Mouse (Mus musculus) midbrain, embryonic 13.5 days (tissue): ENCODE data around the gene Camk2n2. TPM values are rescaled to one million over a fixed set of nuclear protein-coding genes. Genes with fewer than 3 reads are reported as not detected.

Source experiments
- ATAC-seq: fragments of 200-750 bp; cut with Nextera tagmentation; 2 replicates; pipeline ENCODE4 v1.8.0; 2017; ENCODE audit warnings: mild to moderate bottlenecking, moderate TSS enrichment, moderate library complexity
- H3K27ac ChIP-seq: fragments of 300-500 bp; sonication (generic); 2 replicates; pipeline ENCODE4 v1.5.1; 2015; ENCODE audit warnings: inconsistent platforms, mild to moderate bottlenecking, moderate library complexity
- H3K27me3 ChIP-seq: fragments of 300-500 bp; sonication (generic); 2 replicates; pipeline ENCODE4 v1.6.1; 2015; ENCODE audit warnings: mild to moderate bottlenecking, inconsistent platforms
- H3K36me3 ChIP-seq: fragments of 300-500 bp; sonication (generic); 2 replicates; pipeline ENCODE4 v1.6.1; 2015; ENCODE audit warnings: mild to moderate bottlenecking, inconsistent platforms
- H3K4me1 ChIP-seq: fragments of 300-500 bp; sonication (generic); replicated peaks from 2 replicates; pipeline ENCODE4 v1.6.1; 2015; ENCODE audit warnings: inconsistent platforms
- H3K4me2 ChIP-seq: fragments of 300-500 bp; sonication (generic); replicated peaks from 2 replicates; pipeline ENCODE4 v1.6.1; 2015; ENCODE audit warnings: moderate library complexity, mild to moderate bottlenecking, inconsistent platforms
- H3K4me3 ChIP-seq: fragments of 300-500 bp; sonication (generic); replicated peaks from 2 replicates; pipeline ENCODE4 v1.5.1; 2015; ENCODE audit warnings: mild to moderate bottlenecking, inconsistent platforms
- H3K9ac ChIP-seq: fragments of 300-500 bp; sonication (generic); replicated peaks from 2 replicates; pipeline ENCODE4 v1.6.1; 2015; ENCODE audit warnings: mild to moderate bottlenecking, inconsistent platforms
- H3K9me3 ChIP-seq: fragments of 300-500 bp; sonication (generic); 2 replicates; pipeline ENCODE4 v1.6.1; 2016; ENCODE audit warnings: mild to moderate bottlenecking, inconsistent platforms
- WGBS: fragments of 180-500 bp; shearing (Covaris S2); methylation state at CpG from one replicate; pipeline ENCODE4 v1.1.7; 2015; 5-methylcytosine and 5-hydroxymethylcytosine counted together
- polyA plus RNA-seq: library from polyadenylated mRNA; unstranded; fragments of >200 nt; fragmentation: Nextera tagmentation; extraction: Ambion mirVana; gene quantifications from 2 replicates; pipeline ENCODE4 v1.2.1, GENCODE M21; 2015

Camk2n2 gene
- polyA plus RNA-seq, 1 experiment from 2014 or later = 17.6 TPM

DNA sequence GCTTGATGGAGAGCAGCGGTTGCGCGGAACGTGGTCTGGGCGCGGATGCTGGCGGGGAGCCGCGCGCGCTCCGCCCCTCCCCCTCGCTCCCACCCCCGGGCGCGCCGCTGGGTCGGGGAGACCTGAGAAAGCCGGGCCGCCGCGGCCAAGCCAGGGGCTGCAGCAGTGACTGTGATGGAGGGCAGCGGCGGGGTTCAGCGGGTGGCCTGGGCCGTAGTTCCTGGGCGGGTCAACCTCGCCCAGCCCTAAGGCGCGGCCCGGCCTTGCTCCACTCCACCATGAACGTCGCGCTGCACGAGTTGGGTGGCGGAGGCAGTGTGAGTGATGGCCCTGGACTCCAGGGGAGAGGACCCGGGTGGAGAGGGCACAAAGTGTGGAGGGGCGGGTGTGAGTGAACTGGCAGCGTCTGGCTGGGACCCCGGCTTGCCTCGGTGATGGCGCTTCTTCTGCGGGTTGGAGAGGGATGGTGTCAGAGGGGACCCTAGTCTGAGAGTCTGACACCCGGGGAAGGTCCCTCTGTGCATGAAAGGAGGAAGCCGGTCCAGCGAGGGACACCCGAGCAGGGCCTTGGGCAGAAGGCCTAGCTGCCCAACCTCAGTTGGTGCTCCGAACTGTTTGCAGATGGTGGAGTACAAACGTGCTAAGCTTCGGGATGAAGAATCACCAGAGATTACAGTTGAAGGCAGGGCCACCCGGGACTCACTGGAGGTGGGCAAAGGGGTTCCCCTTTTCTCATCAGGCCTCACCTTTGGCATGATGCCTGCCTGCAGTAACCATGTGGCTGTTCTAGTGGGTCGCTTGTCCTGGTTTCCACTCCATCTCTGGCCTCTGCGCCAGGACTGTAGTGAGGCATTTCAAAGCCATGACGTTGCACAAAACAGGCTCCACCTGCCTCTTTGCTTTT is 8.9 kb upstream of the Camk2n2 start, which contains the start of gene Ece2:
Gene Ece2, plus strand, starts transcription at position 98 of the 904 bp plus-strand sequence.
- no peak within 1 kb of the TSS for H3K27ac ChIP-seq
- H3K27me3 ChIP-seq = peaks cover 6% of the 10 kb centered on the region; the same call in 1 of the 2 replicates
- H3K4me2 ChIP-seq = peak within 1 kb of the TSS; percentile 94
- peak within 1 kb of the TSS; percentile 66 for H3K4me3 ChIP-seq
- peak; percentile 71 for ATAC-seq
- H3K9ac ChIP-seq = peak within 1 kb of the TSS; percentile 82
- peaks cover 7% of the 10 kb centered on the region; the same call in 1 of the 2 replicates for H3K36me3 ChIP-seq
- no peaks in the 10 kb centered on the region for H3K9me3 ChIP-seq
- peaks cover 17% of the 10 kb centered on the region for H3K4me1 ChIP-seq
- WGBS = 8% methylated on average over 53 of the region's 54 CpGs

DNA sequence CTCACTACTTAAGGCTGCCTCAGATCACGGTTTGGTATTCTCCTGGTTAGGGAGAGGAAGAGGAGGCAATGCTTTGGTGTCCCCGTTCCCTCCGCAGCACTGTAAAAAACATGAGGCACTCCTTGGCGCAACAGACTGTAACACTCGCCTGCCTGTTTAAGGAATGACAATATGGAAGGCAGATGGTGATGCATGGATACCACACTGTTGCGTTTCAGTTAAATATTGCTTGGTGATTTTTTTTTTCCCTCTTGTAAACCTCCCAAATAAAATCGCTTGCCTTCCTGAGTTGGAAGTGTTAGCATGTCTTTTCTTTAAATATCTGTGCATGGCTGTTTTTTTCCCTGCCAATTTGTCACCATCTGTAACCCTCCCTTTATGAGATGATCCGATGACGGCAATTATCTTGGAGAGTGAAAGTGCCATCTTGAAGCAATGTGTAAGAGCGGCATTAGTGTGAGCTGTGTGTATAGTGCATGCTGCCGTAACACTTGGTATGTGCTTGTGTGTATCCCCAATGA is 7.8 kb upstream of the Camk2n2 start:
- 64% methylated on average over 11 of the region's 11 CpGs for WGBS

DNA sequence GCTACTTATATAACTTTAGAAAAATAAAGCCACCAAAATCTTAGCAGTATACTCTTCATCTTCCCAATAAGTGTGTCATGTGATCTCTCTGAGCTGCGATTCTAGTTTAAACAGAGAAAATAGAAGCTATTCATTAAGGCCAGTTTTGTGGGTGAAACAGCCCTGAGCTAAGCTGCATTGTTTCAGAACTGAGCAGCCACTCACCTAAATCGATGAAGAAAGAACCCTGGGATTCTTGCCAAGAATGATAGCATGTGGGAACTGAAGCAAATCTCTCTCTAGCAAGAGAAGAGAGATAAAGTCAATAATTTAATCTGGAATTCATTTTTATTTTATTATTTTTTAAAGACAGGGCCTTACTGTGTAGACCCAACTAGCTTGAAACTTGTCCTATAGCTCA is 2.1 kb upstream of the Camk2n2 start:
- H3K4me2 ChIP-seq = no peak overlapping the region

More for the DNA sequence above, 7.8 kb upstream of the Camk2n2 start:
- no peaks in the 10 kb centered on the region for H3K9me3 ChIP-seq
- no peak overlapping the region for H3K9ac ChIP-seq
- 0 out of 2 replicates have a peak, but pooled peaks have one; percentile 31 for ATAC-seq
- peak overlapping the region; percentile 66; the same call in 1 of the 2 replicates for H3K4me3 ChIP-seq
- H3K27me3 ChIP-seq = peaks cover 6% of the 10 kb centered on the region; the same call in 1 of the 2 replicates
- H3K4me2 ChIP-seq = peak overlapping the region; percentile 94
- H3K27ac ChIP-seq = no peak overlapping the region
- peaks cover 17% of the 10 kb centered on the region for H3K4me1 ChIP-seq
- peaks cover 7% of the 10 kb centered on the region; the same call in 1 of the 2 replicates for H3K36me3 ChIP-seq

DNA sequence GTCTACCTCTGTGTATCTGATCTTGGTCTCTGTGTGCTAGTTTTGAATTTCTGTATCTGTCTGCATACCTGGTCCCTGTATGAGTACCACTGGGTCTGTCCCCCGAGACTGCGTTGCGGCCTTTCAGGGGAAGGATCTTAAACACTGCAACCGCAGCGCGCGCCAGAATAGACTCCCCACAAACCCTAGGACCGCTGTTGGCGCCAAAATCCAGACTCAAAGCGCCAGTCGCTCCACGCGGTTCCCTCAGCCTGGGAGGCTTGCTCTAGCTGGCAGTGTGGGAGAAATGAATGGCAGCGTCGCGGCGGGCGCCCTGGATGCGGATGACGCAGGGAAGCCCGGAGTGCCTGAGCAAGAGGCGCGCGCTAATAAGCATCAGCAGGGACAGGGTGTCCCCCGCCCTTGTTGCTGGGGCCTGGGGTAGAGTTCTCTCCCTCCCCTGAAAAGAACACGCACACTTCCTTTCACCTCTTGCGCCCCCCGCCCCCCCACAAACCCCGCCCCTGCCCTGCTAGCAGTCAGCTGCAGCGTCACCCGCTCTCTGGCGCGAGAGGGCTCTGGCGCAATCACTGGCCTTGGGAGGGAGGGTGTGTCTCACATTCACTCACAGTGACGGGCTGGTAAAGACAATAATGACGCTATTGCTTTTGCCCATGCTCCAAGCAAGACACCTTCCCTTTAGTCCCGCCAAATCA is 1.1 kb upstream of the Camk2n2 start:
- Histone ChIP-seq H3K4me3 (peak overlapping the region; percentile 74), H3K4me2 (peak overlapping the region; percentile 78), H3K4me1 (peaks cover 34% of the 10 kb centered on the region), H3K27ac (peak overlapping the region; percentile 90), H3K36me3 (peaks cover 5% of the 10 kb centered on the region; the same call in 1 of the 2 replicates), H3K9ac (peak overlapping the region; percentile 92), H3K27me3 (no peaks in the 10 kb centered on the region), H3K9me3 (no peaks in the 10 kb centered on the region)
- peak; percentile 70 for ATAC-seq
- WGBS = under 1% methylated on average over 37 of the region's 37 CpGs

More for the DNA sequence above, 2.1 kb upstream of the Camk2n2 start:
- Histone ChIP-seq H3K4me1 (peaks cover 34% of the 10 kb centered on the region), H3K36me3 (no peaks in the 10 kb centered on the region), H3K9me3 (no peaks in the 10 kb centered on the region), H3K27ac (no peak overlapping the region), H3K4me3 (no peak overlapping the region), H3K9ac (0 out of 2 replicates have a peak overlapping the region, but pooled peaks have one; percentile 92), H3K27me3 (no peaks in the 10 kb centered on the region)
- whole genome bisulfite sequencing = 41% methylated on average over 2 of the region's 2 CpGs
- no peak for ATAC-seq

DNA sequence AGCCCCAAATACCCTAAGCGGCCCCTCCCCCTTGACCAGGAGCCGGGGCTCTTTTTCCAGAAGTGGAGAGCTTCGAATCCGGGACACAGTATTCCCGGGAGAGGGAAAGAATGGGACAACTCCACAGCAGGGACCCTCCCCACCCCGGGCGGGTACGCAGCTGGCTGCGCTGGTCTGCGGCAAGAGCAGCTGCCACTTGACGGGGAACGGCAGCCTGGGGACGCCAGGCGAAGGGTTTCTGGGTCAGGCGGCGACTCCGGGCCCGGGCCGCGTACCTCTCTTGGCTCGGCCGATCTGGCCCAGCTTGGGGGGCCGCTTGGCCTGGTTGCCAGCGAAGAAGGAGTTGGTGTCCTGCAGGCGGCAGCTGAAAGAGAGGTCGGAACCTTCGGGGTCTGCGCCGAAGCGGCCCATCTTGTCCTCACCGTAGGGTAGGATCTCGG is 316 bp downstream of the Camk2n2 start:
- Histone ChIP-seq H3K9ac (peak overlapping the region; percentile 92), H3K36me3 (peaks cover 5% of the 10 kb centered on the region; the same call in 1 of the 2 replicates), H3K4me3 (peak overlapping the region; percentile 74), H3K4me2 (peak overlapping the region; percentile 78), H3K9me3 (no peaks in the 10 kb centered on the region), H3K27ac (peak overlapping the region; percentile 90), H3K4me1 (peaks cover 34% of the 10 kb centered on the region), H3K27me3 (no peaks in the 10 kb centered on the region)
- ATAC-seq = peak; percentile 18
- WGBS = under 1% methylated on average over 32 of the region's 32 CpGs

DNA sequence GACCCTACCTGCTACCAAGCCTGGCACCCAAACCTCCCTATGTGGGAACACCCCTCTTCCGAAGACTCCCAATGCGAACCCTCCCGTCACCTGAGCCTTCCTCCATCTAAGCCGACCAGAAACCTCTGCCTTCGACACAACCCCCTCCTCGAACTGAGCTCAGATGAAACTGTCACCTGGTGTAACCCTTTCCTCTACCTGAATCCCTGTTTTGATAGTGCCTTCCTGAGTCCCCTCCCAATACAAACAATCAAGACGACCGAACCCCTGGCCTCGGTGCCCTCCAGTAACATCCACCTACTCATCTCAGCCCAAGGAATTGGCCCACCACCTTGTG is 720 bp downstream of the Camk2n2 start:
- no peaks in the 10 kb centered on the region for H3K27me3 ChIP-seq
- H3K9me3 ChIP-seq = no peaks in the 10 kb centered on the region
- ATAC-seq = peak; percentile 18; the same call in 1 of the 2 replicates
- peak overlapping the region; percentile 92 for H3K9ac ChIP-seq
- under 1% methylated on average over 9 of the region's 9 CpGs for WGBS
- peak overlapping the region; percentile 74 for H3K4me3 ChIP-seq
- peak overlapping the region; percentile 78 for H3K4me2 ChIP-seq
- H3K36me3 ChIP-seq = peaks cover 5% of the 10 kb centered on the region; the same call in 1 of the 2 replicates
- H3K27ac ChIP-seq = peak overlapping the region; percentile 90
- peaks cover 34% of the 10 kb centered on the region for H3K4me1 ChIP-seq

DNA sequence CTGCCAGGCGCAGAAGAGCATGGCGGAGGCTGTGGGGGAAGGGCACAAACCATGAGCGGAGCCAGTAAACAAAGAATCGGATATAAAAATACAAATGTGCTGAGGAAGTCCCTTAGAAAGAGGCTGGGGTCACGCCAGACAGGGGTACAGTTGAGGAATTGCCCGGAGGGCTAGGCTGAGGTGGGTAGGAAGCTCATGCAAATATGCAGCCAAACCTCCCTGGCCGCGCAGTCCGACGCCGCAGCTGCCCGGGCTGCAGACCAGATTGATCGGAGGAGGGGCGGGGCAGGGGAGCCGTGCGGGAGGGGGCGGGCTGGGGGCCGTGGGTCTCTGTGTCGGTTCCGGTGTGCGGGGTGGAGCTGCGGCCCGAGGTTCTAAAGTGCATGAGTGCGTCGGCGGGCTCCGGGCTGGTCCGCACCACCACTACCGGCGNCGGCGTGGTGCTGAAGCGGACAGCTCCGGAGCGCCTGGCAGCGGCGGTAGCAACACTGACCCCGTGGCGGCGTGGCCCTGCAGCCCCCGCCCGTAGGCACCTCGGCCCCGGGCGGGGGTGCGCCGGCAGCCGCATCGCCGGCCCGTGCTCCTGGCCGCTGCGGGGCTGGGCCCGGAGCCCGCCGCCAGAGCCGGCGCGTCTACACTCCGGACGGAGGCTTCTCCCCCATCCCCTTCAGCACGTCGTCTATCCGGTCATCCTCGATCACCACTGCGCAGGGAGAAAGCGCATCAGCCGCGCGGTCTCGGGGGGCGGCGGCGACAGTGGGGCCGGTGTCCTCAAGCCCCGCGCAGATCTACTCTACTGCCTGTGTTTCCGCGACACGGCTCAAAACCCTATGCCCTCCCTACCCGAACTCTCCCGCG is 1.3 kb downstream of the Camk2n2 start:
- Histone ChIP-seq H3K9ac (peak overlapping the region; percentile 92), H3K4me1 (peaks cover 34% of the 10 kb centered on the region), H3K9me3 (no peaks in the 10 kb centered on the region), H3K4me2 (peak overlapping the region; percentile 78), H3K27me3 (no peaks in the 10 kb centered on the region), H3K36me3 (peaks cover 5% of the 10 kb centered on the region; the same call in 1 of the 2 replicates), H3K27ac (peak overlapping the region; percentile 90), H3K4me3 (peak overlapping the region; percentile 74)
- ATAC-seq = peak; percentile 43
- 2% methylated on average over 50 of the region's 83 CpGs for WGBS

DNA sequence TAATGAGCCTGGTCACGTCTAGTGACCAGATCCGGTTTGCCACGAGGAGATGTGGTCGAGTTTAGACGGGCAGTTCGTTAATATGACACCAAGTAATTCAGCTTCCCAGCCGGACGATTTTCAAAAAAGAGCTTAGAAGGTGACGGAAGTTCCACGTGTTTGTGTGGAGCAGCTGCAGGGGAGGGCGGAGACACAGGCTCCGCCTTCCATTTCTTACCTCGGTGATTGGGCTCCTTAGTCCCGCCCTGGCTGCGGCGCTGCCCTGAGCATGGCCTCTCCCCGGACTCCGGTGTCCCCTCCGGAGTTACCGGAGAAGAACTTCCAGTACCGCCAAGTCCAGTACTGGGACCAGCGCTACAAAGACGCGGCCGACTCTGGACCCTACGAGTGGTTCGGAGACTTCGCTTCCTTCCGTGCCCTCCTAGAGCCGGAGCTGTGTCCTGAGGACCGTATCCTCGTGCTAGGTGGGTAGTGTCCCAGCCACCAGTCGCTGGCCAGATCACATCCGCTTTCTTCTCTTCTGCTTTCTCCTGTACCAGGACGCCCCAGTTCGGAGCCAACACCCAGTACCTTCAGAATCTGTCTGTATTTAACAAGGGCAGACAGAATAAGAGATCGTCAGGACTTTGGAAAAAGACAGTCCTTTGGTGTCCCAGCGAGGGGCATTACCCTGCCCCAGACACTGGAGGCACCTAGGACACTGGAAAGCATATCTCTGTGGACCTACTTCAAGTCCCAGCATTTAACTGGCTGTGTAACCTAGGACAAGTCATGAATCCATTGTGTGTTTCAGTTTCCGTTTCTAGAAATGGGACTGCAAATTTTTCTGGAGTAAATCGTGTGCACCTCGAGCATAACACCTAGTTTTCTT is 9.5 kb downstream of the Camk2n2 start, which contains the start of the genes Eef1akmt4, Gm49333 and Alg3:
Gene Eef1akmt4, plus strand, starts transcription at position 237 of the 871 bp plus-strand sequence.
Gene Gm49333, plus strand, starts transcription at position 254 of the 871 bp plus-strand sequence.
Gene Alg3, minus strand, starts transcription at position 379 of the 871 bp plus-strand sequence.
- peak within 1 kb of the TSS; percentile 91 for H3K4me2 ChIP-seq
- peak within 1 kb of the TSS; percentile 69 for H3K4me3 ChIP-seq
- H3K36me3 ChIP-seq = peaks cover 17% of the 10 kb centered on the region
- H3K9ac ChIP-seq = peak within 1 kb of the TSS; percentile 86
- peak within 1 kb of the TSS; percentile 86 for H3K27ac ChIP-seq
- no peaks in the 10 kb centered on the region for H3K9me3 ChIP-seq
- peaks cover 32% of the 10 kb centered on the region for H3K4me1 ChIP-seq
- peak; percentile 96 for ATAC-seq
- WGBS = 2% methylated on average over 41 of the region's 41 CpGs
- no peaks in the 10 kb centered on the region for H3K27me3 ChIP-seq

DNA sequence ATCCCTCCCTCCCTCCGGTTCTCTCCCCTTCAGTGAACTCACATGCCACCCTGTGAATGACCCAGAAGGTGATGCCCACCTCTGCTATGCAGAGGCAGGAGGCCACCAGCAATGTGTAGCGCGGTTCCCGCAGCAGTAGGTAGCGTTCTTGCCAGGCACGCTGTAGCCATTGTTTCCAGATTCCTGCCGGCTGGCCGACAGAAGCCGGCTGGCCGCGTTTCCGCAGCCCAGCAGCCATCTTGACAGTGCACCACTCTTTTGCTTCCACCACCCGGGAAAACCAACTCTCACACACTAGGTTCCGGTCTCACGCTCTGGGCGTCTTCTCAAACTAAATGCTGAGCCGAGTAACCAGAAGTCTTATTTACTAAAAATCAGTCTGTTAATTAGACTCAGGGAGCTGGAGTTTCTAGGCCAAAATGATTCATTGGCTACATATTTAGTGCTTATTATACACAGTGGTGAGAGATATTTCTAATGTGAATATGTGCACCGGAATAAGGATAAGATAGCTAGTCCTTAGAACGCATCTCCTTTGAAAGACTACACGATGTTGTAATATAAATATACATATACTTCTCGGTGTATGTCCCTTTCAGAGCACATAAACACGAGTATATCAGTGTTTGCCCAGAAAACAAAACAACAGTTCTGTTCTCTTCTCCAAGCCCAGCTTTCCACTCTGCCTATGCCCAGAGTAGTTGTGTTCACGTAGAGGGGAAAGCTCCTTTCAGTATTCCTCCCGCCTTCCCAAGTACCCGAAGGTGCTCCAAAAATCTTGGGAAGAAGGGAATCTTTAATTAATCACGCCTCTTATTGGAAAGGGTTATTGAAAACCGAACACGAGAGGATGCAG is 10.4 kb downstream of the Camk2n2 start:
- peak overlapping the region; percentile 69 for H3K4me3 ChIP-seq
- peak overlapping the region; percentile 86 for H3K9ac ChIP-seq
- no peaks in the 10 kb centered on the region for H3K9me3 ChIP-seq
- peaks cover 26% of the 10 kb centered on the region for H3K36me3 ChIP-seq
- peak overlapping the region; percentile 91 for H3K4me2 ChIP-seq
- no peaks in the 10 kb centered on the region for H3K27me3 ChIP-seq
- WGBS = under 1% methylated on average over 28 of the region's 28 CpGs
- peak overlapping the region; percentile 86 for H3K27ac ChIP-seq
- ATAC-seq = peak; percentile 65
- peaks cover 32% of the 10 kb centered on the region for H3K4me1 ChIP-seq
